Mouse (Mus musculus): ENCODE measurements around the gene Lrrfip1. TPM values are rescaled to one million over a fixed set of nuclear protein-coding genes. Genes with fewer than 3 reads are reported as not detected.

Lrrfip1 gene
- polyA plus RNA-seq, 1 experiment, result 38.1 TPM

DNA sequence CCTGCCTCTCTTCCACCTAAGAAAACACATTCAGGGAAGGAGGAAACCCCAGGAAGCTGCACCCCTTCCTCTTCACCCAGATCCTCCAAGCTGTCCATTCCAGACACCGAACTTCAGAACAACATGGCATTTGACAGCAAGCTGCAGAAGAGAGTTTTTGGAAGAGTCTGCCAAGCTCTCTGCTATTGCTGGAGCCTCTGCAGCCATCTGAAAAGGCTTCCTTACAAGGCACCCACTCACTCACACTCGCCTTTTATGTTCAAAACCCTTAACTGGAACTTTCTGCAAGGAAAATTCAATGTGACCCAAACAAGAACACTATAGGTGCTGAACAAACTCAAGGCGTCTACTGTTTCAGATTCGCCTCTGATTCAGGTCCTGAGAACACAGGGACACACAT is 29.9 kb upstream of the Lrrfip1 start:
- DNase-seq, result no peak
- H3K4me1 ChIP-seq (ENCODE audit: control insufficient read depth, insufficient read depth, low read length), result peaks cover 5% of the 10 kb centered on the region; the same call in 1 of the 2 replicates
- WGBS, result 56% methylated on average over 4 of the region's 4 CpGs
- no peak overlapping the region for H3K4me3 ChIP-seq (replicated peaks; ENCODE audit: extremely low read depth, low read depth, low read length)
- no peak for TF ChIP-seq CTCF (IDR thresholded peaks at IDR 0.05; ENCODE audit: insufficient read depth, low read length)
- no peak for TF ChIP-seq POLR2A (IDR thresholded peaks at IDR 0.05; ENCODE audit: borderline replicate concordance, extremely low read depth, low read depth, low read length)

DNA sequence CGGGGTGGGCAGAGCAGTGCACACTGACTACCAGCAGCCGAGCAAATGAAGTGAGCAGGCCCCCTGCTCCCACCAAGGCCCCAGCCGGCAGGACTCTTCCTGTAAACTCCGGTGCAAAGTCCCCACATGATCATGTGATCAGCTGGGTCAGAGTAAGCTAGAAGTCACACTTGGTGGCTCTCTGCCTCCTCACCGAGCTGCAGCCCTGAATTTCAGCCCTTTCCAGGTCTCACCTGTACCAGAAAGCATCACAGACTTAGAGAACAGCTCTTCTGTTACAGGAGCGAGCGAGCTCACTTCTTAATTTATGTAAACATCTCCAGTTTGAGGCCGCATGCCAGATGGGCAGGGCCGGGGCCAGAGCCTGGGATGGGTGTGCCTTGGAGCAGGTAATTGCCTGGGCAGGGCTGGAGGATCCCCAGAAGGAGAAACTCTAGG is 29.2 kb upstream of the Lrrfip1 start, which contains the start of gene Rab17:
Gene Rab17 (minus strand): TSS at position 315 of the 438 bp plus-strand sequence.
- peak within 1 kb of the TSS; percentile 26 for H3K4me3 ChIP-seq (replicated peaks; ENCODE audit: extremely low read depth, low read depth, low read length)
- DNase-seq, result peak; percentile 70
- 35% methylated on average over 9 of the region's 9 CpGs for WGBS
- H3K4me1 ChIP-seq (ENCODE audit: control insufficient read depth, insufficient read depth, low read length), result peaks cover 5% of the 10 kb centered on the region; the same call in 1 of the 2 replicates
- TF ChIP-seq CTCF (IDR thresholded peaks at IDR 0.05; ENCODE audit: insufficient read depth, low read length) (no peak), POLR2A (IDR thresholded peaks at IDR 0.05; ENCODE audit: borderline replicate concordance, extremely low read depth, low read depth, low read length) (no peak)

- no peak for DNase-seq
- no peak overlapping the region for H3K4me3 ChIP-seq (replicated peaks; ENCODE audit: extremely low read depth, low read depth, low read length)
- 58% methylated on average over 10 of the region's 10 CpGs for WGBS
- H3K4me1 ChIP-seq (ENCODE audit: control insufficient read depth, insufficient read depth, low read length), result peaks cover 7% of the 10 kb centered on the region; the same call in 1 of the 2 replicates
- TF ChIP-seq CTCF (IDR thresholded peaks at IDR 0.05; ENCODE audit: insufficient read depth, low read length) (no peak), POLR2A (IDR thresholded peaks at IDR 0.05; ENCODE audit: borderline replicate concordance, extremely low read depth, low read depth, low read length) (no peak)
Observed at GRCm38 (mm10) chr1:90969881-90970390, 28.6 kb upstream of the Lrrfip1 start.

GRCm38 (mm10) chr1:90972911-90973573 is 25.5 kb upstream of the Lrrfip1 start:
- peak; percentile 94 for DNase-seq
- H3K4me3 ChIP-seq (replicated peaks; ENCODE audit: extremely low read depth, low read depth, low read length), result no peak overlapping the region
- H3K4me1 ChIP-seq (ENCODE audit: control insufficient read depth, insufficient read depth, low read length), result peaks cover 7% of the 10 kb centered on the region; the same call in 1 of the 2 replicates
- peak; percentile 97 for TF ChIP-seq CTCF (IDR thresholded peaks at IDR 0.05; ENCODE audit: insufficient read depth, low read length)
- no peak for TF ChIP-seq POLR2A (IDR thresholded peaks at IDR 0.05; ENCODE audit: borderline replicate concordance, extremely low read depth, low read depth, low read length)
- 26% methylated on average over 9 of the region's 9 CpGs for WGBS

DNA sequence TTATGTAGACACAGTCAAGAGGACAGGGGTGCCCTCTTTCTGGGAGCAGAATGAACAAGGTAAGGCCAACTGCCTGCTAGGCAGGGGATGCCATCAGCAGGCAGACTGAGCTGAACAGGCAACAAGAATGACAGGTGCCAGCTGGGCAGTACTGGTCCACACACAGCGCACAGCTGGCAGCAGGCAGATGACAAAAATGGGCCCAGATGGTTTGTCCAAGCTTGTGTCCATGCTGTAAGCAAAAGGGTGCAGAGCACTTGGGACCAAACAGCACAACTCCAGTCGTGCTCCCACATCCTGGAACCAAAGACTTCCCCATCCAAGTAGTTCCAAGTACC is 25.0 kb upstream of the Lrrfip1 start:
- WGBS, result 71% methylated on average over 2 of the region's 2 CpGs
- DNase-seq, result no peak
- TF ChIP-seq POLR2A (IDR thresholded peaks at IDR 0.05; ENCODE audit: borderline replicate concordance, extremely low read depth, low read depth, low read length) (no peak), CTCF (IDR thresholded peaks at IDR 0.05; ENCODE audit: insufficient read depth, low read length) (no peak)
- peaks cover 7% of the 10 kb centered on the region; the same call in 1 of the 2 replicates for H3K4me1 ChIP-seq (ENCODE audit: control insufficient read depth, insufficient read depth, low read length)
- no peak overlapping the region for H3K4me3 ChIP-seq (replicated peaks; ENCODE audit: extremely low read depth, low read depth, low read length)

DNA sequence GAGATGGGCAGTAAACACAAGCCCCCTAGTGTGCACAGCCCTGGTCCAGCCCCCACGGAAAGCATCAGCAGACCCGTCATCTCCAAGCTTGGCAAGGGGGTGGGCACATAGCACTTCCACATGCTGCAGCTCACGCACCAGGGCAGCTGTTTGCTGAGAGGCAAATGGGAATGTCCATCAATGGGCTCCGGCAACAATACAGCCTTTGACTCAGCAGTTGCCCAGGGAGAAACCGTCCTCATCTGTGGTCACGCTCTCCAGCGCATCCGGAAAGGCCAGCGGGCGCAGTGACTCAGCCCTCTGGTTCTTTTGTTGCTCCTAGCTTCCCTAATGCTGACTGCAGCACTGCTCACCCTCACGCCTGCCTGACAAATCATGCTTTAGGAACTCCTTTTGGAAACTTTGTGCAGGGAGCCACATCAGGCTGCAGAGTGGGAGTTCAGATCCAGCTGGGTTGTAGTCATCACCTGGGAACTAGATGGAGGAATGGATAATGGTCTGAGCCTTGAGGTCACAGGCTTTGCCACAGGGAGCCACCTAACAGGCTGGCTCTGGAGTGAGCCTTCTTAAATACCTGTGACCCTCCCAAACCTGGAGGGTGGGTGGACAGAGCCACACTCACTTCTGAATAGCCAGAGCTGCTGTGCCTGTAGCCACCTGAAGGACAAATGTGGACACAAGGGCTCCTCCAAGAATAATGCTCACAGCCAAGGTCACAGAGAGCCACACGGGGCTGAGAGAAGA is 23.5 kb upstream of the Lrrfip1 start:
- Histone ChIP-seq H3K4me1 (ENCODE audit: control insufficient read depth, insufficient read depth, low read length) (peaks cover 7% of the 10 kb centered on the region; the same call in 1 of the 2 replicates), H3K4me3 (replicated peaks; ENCODE audit: extremely low read depth, low read depth, low read length) (no peak overlapping the region)
- no peak for DNase-seq
- TF ChIP-seq CTCF (IDR thresholded peaks at IDR 0.05; ENCODE audit: insufficient read depth, low read length) (no peak), POLR2A (IDR thresholded peaks at IDR 0.05; ENCODE audit: borderline replicate concordance, extremely low read depth, low read depth, low read length) (no peak)
- WGBS, result 49% methylated on average over 12 of the region's 12 CpGs

GRCm38 (mm10) chr1:90975960-90976359 is 22.6 kb upstream of the Lrrfip1 start:
- H3K4me1 ChIP-seq (ENCODE audit: control insufficient read depth, insufficient read depth, low read length), result peaks cover 7% of the 10 kb centered on the region; the same call in 1 of the 2 replicates
- 96% methylated on average over 4 of the region's 4 CpGs for WGBS
- no peak for TF ChIP-seq CTCF (IDR thresholded peaks at IDR 0.05; ENCODE audit: insufficient read depth, low read length)
- no peak for TF ChIP-seq POLR2A (IDR thresholded peaks at IDR 0.05; ENCODE audit: borderline replicate concordance, extremely low read depth, low read depth, low read length)
- DNase-seq, result no peak
- no peak overlapping the region for H3K4me3 ChIP-seq (replicated peaks; ENCODE audit: extremely low read depth, low read depth, low read length)

DNA sequence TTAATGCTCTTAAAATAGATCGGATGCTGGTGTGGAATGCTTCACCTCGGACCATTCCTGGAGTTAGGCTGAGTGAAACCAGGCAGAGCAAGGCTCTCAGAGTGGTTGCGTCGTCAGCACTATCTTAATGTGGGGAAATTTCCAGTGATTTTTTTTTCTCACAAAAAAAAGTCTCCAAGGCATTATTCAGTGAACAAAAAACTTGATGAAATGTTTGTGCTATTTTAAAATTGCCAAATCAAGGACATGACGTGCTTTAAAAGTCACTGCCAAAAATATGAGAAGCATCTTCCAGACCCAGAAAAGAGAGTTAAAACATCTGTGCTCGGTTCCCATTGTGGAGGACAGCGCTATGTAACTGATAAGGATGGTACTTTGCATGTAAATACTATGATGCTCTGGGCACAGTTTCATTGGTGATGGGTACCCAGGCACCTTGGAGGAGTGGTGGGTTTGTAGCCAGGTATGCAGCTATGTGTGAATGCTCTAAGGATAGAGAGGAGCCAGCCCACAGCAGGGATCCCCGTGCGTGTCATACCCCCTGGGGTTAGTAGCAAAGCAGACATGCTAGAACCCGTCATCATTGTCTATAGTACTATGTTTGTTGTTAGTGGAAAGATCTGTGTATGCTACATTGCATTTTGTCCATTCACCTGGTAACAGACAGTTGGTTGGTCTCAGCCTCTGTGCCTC is 17.8 kb upstream of the Lrrfip1 start:
- WGBS, result 61% methylated on average over 10 of the region's 10 CpGs
- TF ChIP-seq POLR2A (IDR thresholded peaks at IDR 0.05; ENCODE audit: borderline replicate concordance, extremely low read depth, low read depth, low read length) (no peak), CTCF (IDR thresholded peaks at IDR 0.05; ENCODE audit: insufficient read depth, low read length) (no peak)
- H3K4me1 ChIP-seq (ENCODE audit: control insufficient read depth, insufficient read depth, low read length), result no peaks in the 10 kb centered on the region
- DNase-seq, result no peak
- H3K4me3 ChIP-seq (replicated peaks; ENCODE audit: extremely low read depth, low read depth, low read length), result no peak overlapping the region

DNA sequence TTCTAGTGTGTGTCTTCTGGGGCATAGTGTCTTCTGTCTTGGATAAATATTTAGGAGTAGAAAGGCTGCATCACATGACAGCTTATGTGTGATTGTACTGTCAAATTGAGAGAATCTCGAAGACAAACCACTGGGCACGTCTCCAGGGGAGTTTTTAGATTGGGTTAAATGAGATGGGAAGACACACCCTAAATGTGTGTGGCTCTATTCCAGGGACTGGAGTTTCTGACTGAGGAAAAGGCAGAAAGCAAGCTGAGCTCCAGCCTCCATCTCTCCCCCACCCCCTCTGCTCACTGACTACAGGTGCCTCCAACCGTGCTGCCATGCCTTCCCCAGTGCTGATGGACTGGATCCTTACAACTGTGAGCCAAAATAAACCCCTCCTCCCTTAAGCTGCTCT is 17.2 kb upstream of the Lrrfip1 start:
- no peaks in the 10 kb centered on the region for H3K4me1 ChIP-seq (ENCODE audit: control insufficient read depth, insufficient read depth, low read length)
- no peak overlapping the region for H3K4me3 ChIP-seq (replicated peaks; ENCODE audit: extremely low read depth, low read depth, low read length)
- 45% methylated on average over 3 of the region's 3 CpGs for WGBS
- no peak for DNase-seq
- no peak for TF ChIP-seq CTCF (IDR thresholded peaks at IDR 0.05; ENCODE audit: insufficient read depth, low read length)
- TF ChIP-seq POLR2A (IDR thresholded peaks at IDR 0.05; ENCODE audit: borderline replicate concordance, extremely low read depth, low read depth, low read length), result no peak

Data from lung, adult 2 months (tissue).